Mouse (Mus musculus): Measurements from ENCODE around the gene D5Ertd579e. TPM values are rescaled to one million over a fixed set of nuclear protein-coding genes. Genes with fewer than 3 reads are reported as not detected.

The D5Ertd579e gene
- total RNA-seq, 2 experiments from 2014 or later = 85.9 to 89.3 TPM

Other genes with a start within 250 kb of the D5Ertd579e start
- 10 to 100 TPM; 66.0 to 69.3 TPM for gene Grpel1, start 231.0 kb downstream of the D5Ertd579e start, total RNA-seq (2021)
- gene Tada2b, start 211.7 kb downstream of the D5Ertd579e start, total RNA-seq (2021) = 10 to 100 TPM; 15.8 to 16.2 TPM
- under 1 TPM; 0.13 to 0.42 TPM for gene Ccdc96, start 211.4 kb downstream of the D5Ertd579e start, total RNA-seq (2021)
- gene Tbc1d14, start 102.7 kb downstream of the D5Ertd579e start, total RNA-seq (2021) = 10 to 100 TPM; 13.4 to 14.6 TPM
- gene Bloc1s4, start 52.6 kb upstream of the D5Ertd579e start, total RNA-seq (2021) = 10 to 100 TPM; 14.0 to 14.2 TPM
- 100 to 1,000 TPM; 282 to 304 TPM for gene Mrfap1, start 100.7 kb upstream of the D5Ertd579e start, total RNA-seq (2021)
- 10 to 100 TPM; 24.6 to 27.4 TPM for gene Man2b2, start 134.6 kb upstream of the D5Ertd579e start, total RNA-seq (2021)
- 1 to 10 TPM; 4.7 to 4.9 TPM for gene Ppp2r2c, start 172.5 kb upstream of the D5Ertd579e start, total RNA-seq (2021)

Data from heart, adult 18-20 months (tissue).